Mouse (Mus musculus) embryonic facial prominence, embryonic 13.5 days (tissue): ENCODE measurements at regions not wholly inside any gene's neighbourhood (a gene's known extent, or its start where the extent isn't known, plus 50 kb on each side); places are given as distances from the start of the nearest gene placed in this dataset.
"Not testable (repeated sequence)": the region's sequence is repeated elsewhere in the genome, so short reads cannot be mapped to it uniquely, and the experiment has no call there.

ENCODE experiments used
- ATAC-seq: fragments of 200-750 bp; cut with Nextera tagmentation; 2 replicates; pipeline ENCODE4 v1.8.0; 2017; ENCODE audit warnings: low read depth; ENCODE audit not compliant: insufficient number of reproducible peaks, insufficient read depth, low FRiP score, low TSS enrichment
- H3K27ac ChIP-seq: fragments of 300-500 bp; sonication (generic); 2 replicates; pipeline ENCODE4 v1.5.1; 2015; ENCODE audit warnings: moderate library complexity, mild to moderate bottlenecking, inconsistent platforms
- H3K27me3 ChIP-seq: fragments of 300-500 bp; sonication (generic); 2 replicates; pipeline ENCODE4 v1.6.1; 2015; ENCODE audit warnings: mild to moderate bottlenecking, inconsistent platforms
- H3K36me3 ChIP-seq: fragments of 300-500 bp; sonication (generic); 2 replicates; pipeline ENCODE4 v1.6.1; 2015; ENCODE audit warnings: mild to moderate bottlenecking, inconsistent platforms
- H3K4me1 ChIP-seq: fragments of 300-500 bp; sonication (generic); 2 replicates; pipeline ENCODE4 v1.6.1; 2015; ENCODE audit warnings: inconsistent platforms
- H3K4me2 ChIP-seq: fragments of 300-500 bp; sonication (generic); 2 replicates; pipeline ENCODE4 v1.6.1; 2015; ENCODE audit warnings: moderate library complexity, mild to moderate bottlenecking, inconsistent platforms
- H3K4me3 ChIP-seq: fragments of 300-500 bp; sonication (generic); 2 replicates; pipeline ENCODE4 v1.5.1; 2015; ENCODE audit warnings: mild to moderate bottlenecking, inconsistent platforms
- H3K9ac ChIP-seq: fragments of 300-500 bp; sonication (generic); 2 replicates; pipeline ENCODE4 v1.6.1; 2015; ENCODE audit warnings: mild to moderate bottlenecking, inconsistent platforms
- H3K9me3 ChIP-seq: fragments of 300-500 bp; sonication (generic); 2 replicates; pipeline ENCODE4 v1.6.1; 2016; ENCODE audit warnings: inconsistent platforms
- WGBS: fragments of 180-500 bp; shearing (Covaris S2); methylation state at CpG from one replicate; pipeline ENCODE4 v1.1.7; 2015; ENCODE audit warnings: mixed read lengths; 5-methylcytosine and 5-hydroxymethylcytosine counted together

DNA sequence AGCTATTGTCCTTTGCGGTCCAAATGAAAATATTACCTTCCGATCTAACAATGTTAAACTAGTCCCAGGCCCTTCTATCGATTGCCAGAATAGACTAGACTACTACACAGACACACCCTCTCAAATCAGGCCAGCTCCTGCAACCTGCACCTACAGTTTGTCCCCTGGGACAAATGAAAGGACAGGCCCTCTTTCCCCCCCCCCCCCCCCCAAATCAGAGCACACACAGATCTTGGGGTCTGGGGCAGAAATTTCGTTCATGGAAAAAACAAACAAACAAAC is 77.8 kb downstream of the BC107364 start:
- H3K27ac ChIP-seq, H3K4me1 ChIP-seq, H3K36me3 ChIP-seq, H3K27me3 ChIP-seq, ATAC-seq, H3K4me3 ChIP-seq, H3K9me3 ChIP-seq, H3K4me2 ChIP-seq, H3K9ac ChIP-seq: not testable (repeated sequence)
- WGBS = no CpG with 5 or more reads among the region's 4 CpGs

DNA sequence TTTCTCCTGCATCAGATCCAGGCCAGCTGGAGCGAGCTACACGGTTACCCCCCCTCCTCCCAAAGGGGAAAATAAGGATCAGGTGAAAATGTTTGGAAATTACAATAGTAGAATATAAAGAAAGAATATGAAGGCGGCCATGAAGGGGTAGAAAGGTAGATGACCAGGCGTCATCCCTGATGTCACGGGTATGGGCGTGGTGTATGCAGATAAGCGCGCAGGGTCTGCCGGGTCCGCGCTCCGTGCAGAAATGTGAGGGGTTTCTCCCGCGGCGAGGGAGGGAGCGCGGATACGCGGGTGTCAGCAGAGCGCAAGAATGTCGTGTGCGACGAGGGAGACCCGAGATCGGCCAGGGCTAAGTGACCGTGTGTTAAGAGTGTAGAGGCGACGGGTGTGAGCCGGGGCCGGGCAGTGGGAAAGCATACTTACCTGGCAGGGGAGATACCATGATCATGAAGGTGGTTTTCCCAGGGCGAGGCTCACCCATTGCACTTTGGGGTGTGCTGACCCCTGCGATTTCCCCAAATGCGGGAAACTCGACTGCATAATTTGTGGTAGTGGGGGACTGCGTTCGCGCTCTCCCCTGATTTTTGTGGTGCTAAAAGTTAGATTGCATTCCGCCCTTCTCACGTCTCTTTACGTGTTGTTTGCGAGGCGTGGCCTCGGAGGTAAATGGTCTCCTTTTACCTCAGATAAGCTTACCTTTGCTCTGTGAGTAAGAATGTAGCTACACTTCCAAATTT is 78.3 kb downstream of the BC107364 start:
- ATAC-seq = peak; percentile 67
- H3K4me3 ChIP-seq, H3K36me3 ChIP-seq, H3K9ac ChIP-seq, H3K9me3 ChIP-seq, H3K4me1 ChIP-seq, H3K4me2 ChIP-seq, H3K27me3 ChIP-seq, H3K27ac ChIP-seq: not testable (repeated sequence)
- whole genome bisulfite sequencing = 11% methylated on average over 2 of the region's 43 CpGs

DNA sequence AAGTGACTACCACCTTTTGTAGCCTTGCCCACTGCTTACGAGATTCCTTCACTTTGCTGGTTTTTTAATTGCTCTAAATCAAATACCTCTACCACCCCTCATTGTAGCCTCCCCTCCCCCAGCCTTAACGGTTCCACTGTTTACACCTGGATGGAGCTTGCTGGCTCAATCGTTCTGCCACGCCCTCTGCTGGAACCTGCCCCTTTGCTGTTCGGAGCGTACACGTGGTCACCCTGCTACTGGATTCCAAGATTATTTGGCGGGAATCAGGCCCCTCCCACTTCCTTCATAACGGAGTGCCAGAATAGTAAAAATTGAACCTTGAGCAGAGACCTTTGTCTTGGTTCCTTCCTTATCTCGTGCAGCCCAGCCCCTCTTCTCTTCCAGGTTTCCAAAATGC is 68.8 kb upstream of the Fcgr1 start:
- 28% methylated on average over 10 of the region's 10 CpGs for WGBS
- not testable (repeated sequence) for H3K36me3 ChIP-seq, H3K4me1 ChIP-seq, H3K4me3 ChIP-seq, ATAC-seq, H3K27ac ChIP-seq, H3K4me2 ChIP-seq, H3K9ac ChIP-seq, H3K9me3 ChIP-seq
- peaks cover 23% of the 10 kb centered on the region for H3K27me3 ChIP-seq

DNA sequence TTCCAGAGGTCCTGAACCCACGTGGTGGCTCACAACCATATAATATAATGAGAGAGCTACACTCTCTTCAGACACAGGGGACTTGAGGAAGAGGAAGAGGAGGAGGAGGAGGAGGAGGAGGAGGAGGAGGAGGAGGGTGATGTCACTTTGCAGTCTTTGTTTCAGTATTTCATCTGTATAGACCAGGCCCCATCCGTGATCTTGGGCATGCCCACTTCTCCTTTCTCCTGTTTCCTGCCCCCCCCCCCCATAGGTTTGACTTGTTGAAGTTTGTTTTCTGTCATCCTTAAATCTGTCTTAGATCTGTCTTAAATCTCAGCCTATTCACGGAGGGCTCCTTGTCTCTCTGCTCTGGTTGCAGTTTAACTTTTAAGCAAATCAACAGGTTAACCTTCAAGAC is 67.0 kb upstream of the Fcgr1 start:
- H3K4me3 ChIP-seq = no peak overlapping the region
- no peaks in the 10 kb centered on the region for H3K36me3 ChIP-seq
- H3K9ac ChIP-seq = no peak overlapping the region
- peaks cover 23% of the 10 kb centered on the region for H3K27me3 ChIP-seq
- H3K4me1 ChIP-seq = no peaks in the 10 kb centered on the region
- 62% methylated on average over 2 of the region's 3 CpGs for WGBS
- no peak for ATAC-seq
- no peak overlapping the region for H3K4me2 ChIP-seq
- no peak overlapping the region for H3K27ac ChIP-seq
- H3K9me3 ChIP-seq = no peaks in the 10 kb centered on the region

DNA sequence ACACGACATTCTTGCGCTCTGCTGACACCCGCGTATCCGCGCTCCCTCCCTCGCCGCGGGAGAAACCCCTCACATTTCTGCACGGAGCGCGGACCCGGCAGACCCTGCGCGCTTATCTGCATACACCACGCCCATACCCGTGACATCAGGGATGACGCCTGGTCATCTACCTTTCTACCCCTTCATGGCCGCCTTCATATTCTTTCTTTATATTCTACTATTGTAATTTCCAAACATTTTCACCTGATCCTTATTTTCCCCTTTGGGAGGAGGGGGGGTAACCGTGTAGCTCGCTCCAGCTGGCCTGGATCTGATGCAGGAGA is 66.4 kb upstream of the Fcgr1 start:
- not testable (repeated sequence) for H3K4me1 ChIP-seq, H3K4me2 ChIP-seq
- ATAC-seq = peak; percentile 67; the same call in 1 of the 2 replicates

DNA sequence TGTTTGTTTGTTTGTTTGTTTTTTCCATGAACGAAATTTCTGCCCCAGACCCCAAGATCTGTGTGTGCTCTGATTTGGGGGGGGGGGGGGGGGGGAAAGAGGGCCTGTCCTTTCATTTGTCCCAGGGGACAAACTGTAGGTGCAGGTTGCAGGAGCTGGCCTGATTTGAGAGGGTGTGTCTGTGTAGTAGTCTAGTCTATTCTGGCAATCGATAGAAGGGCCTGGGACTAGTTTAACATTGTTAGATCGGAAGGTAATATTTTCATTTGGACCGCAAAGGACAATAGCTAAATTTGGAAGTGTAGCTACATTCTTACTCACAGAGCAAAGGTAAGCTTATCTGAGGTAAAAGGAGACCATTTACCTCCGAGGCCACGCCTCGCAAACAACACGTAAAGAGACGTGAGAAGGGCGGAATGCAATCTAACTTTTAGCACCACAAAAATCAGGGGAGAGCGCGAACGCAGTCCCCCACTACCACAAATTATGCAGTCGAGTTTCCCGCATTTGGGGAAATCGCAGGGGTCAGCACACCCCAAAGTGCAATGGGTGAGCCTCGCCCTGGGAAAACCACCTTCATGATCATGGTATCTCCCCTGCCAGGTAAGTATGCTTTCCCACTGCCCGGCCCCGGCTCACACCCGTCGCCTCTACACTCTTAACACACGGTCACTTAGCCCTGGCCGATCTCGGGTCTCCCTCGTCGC is 65.9 kb upstream of the Fcgr1 start:
- peak; percentile 43; the same call in 1 of the 2 replicates for ATAC-seq

More for the DNA sequence above, 66.4 kb upstream of the Fcgr1 start:
- WGBS = 0% methylated on average over 2 of the region's 21 CpGs
- H3K9me3 ChIP-seq, H3K36me3 ChIP-seq, H3K9ac ChIP-seq, H3K4me3 ChIP-seq, H3K27ac ChIP-seq: not testable (repeated sequence)
- H3K27me3 ChIP-seq = peaks cover 23% of the 10 kb centered on the region

DNA sequence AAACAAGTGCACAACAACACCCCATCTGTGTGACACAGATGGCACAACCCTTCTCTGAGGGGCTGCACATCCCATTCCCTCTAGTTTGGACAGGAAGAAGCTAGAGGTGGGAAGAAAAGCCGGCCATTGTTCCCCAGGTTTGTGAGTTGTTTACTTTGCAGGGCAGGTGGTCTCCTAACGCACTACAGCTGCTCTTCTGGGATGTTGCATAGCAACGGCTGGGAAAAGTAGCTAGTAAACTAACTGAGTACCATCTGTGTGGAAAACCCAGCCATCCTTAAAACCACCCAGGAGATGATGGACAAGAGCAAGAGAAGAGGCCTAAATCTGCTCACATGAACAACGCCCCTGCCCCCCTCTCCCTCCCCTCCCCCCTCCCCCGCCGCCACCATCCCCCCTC is 57.9 kb upstream of the Fcgr1 start:
- no CpG with 5 or more reads among the region's 6 CpGs for WGBS
- H3K9me3 ChIP-seq, H3K4me2 ChIP-seq, H3K4me1 ChIP-seq, H3K4me3 ChIP-seq, H3K9ac ChIP-seq, H3K27me3 ChIP-seq, H3K27ac ChIP-seq, H3K36me3 ChIP-seq, ATAC-seq: not testable (repeated sequence)

More for the DNA sequence above, 65.9 kb upstream of the Fcgr1 start:
- H3K9ac ChIP-seq, H3K4me1 ChIP-seq, H3K27ac ChIP-seq, H3K36me3 ChIP-seq, H3K9me3 ChIP-seq, H3K4me3 ChIP-seq, H3K4me2 ChIP-seq: not testable (repeated sequence)
- WGBS = no CpG with 5 or more reads among the region's 26 CpGs
- peaks cover 23% of the 10 kb centered on the region for H3K27me3 ChIP-seq

DNA sequence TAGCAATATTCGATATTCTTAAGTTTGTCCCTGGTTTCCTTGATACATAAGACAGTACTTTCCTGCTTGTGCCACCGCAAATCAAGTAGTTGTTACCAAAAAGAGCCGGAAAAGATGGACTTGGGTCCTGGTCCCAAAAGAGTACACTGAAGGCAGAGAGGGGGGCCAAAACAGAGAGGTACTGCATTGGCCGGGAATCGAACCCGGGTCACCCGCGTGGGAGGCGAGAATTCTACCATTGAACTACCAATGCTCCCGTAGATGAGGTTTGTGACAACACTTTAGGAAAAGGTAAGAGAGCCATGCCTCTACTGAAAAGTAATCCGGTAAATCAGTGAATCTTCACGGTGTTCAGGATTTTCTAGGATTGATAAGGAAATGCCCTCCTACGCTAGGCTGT is 57.2 kb upstream of the Fcgr1 start:
- H3K9me3 ChIP-seq, H3K4me2 ChIP-seq, H3K4me3 ChIP-seq, H3K27ac ChIP-seq, ATAC-seq, H3K27me3 ChIP-seq, H3K4me1 ChIP-seq, H3K9ac ChIP-seq, H3K36me3 ChIP-seq: not testable (repeated sequence)
- no CpG with 5 or more reads among the region's 13 CpGs for WGBS

DNA sequence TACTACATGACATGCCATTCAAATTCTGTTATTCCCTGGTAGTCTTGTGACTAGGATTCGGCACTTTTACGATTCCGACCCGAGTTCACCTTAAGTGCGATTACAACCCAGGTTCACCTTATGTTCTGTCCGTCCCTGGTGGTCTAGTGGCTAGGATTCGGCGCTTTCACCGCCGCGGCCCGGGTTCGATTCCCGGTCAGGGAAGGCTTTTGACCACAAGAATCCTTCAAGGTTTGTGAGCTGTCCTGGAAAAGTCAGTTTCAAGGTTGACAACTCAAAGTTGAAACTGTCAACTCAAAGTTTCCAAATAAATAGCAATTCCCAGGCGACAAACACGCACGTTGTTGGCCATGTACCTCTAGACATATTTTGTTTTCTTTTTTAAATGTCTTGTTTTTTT is 52.8 kb upstream of the Fcgr1 start:
- no CpG with 5 or more reads among the region's 17 CpGs for WGBS
- H3K4me1 ChIP-seq, H3K4me2 ChIP-seq, H3K9ac ChIP-seq, H3K27ac ChIP-seq, H3K4me3 ChIP-seq, H3K36me3 ChIP-seq, H3K9me3 ChIP-seq, ATAC-seq: not testable (repeated sequence)
- H3K27me3 ChIP-seq = peaks cover 35% of the 10 kb centered on the region

DNA sequence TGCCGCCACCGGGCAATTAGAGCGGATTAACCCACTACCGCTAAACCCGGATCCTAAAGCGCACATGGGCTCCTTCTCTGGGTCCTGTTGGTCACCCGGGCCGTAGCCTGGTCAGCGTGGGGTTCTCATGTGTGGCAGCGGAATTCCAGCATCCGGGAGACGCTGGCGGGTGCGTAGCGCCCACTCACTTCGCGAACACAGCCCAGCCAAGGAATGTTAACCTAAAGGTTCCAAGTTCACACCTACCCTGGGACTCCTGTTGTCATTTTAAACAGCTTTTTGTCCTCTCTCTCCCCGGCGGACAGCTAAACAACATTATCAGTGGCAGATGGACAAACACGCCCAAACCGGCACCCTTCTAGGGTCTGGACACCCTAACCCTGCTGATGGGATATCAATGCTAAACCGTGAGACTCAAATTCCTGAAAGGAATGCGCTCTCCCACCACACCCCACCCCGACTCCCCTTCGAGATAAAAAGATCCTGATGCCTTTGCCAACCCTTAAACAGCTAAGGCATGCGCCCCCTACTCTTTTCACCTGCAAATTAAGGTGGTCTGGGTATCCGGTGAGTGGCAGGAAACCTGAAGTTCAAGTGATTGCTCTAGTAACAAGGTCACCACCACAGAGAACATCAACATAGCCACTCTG is 49.8 kb upstream of the Fcgr1 start:
- no peak overlapping the region for H3K27ac ChIP-seq
- no peaks in the 10 kb centered on the region for H3K36me3 ChIP-seq
- H3K9me3 ChIP-seq = no peaks in the 10 kb centered on the region
- 1% methylated on average over 27 of the region's 27 CpGs for WGBS
- no peak overlapping the region for H3K9ac ChIP-seq
- no peak overlapping the region for H3K4me2 ChIP-seq
- ATAC-seq = no peak
- H3K4me3 ChIP-seq = no peak overlapping the region
- peaks cover 60% of the 10 kb centered on the region for H3K27me3 ChIP-seq
- no peaks in the 10 kb centered on the region for H3K4me1 ChIP-seq
